In genomic region chr13:29804034-29804433, GRCm38 (mm10) we compare ENCODE assay signal across 18 mouse cellular contexts.
"Had no signal": no experiment of that assay in that cellular context is flagged by ENCODE, and none has a peak within 500 bp of the region (broad histone marks: within the 10 kb centered on the region; RNA-seq: fewer than 3 reads in every experiment).

No protein-coding gene starts in this region.

- H3K9ac ChIP-seq: liver, embryonic 13.5 days; neural tube, embryonic 12.5 days; neural tube, embryonic 15.5 days had no signal

- H3K9me3 ChIP-seq: liver, embryonic 13.5 days; neural tube, embryonic 12.5 days; neural tube, embryonic 15.5 days had no signal

- DNase-seq: layer of hippocampus, postnatal 36 days; liver, embryonic 13.5 days; lung, adult 2 months; lung, postnatal 14 days; lung, postnatal 4 days; midbrain, embryonic 14.5 days; right cerebral cortex, adult 18-20 months; right cerebral cortex, postnatal 14 days; right cerebral cortex, postnatal 4 days; thymus, adult 2 months; thymus, postnatal 25 days had no signal

- H3K4me3 ChIP-seq: left cerebral cortex, adult 2 months; liver, embryonic 13.5 days; neural tube, embryonic 12.5 days; neural tube, embryonic 15.5 days had no signal

- H3K4me1 ChIP-seq: neural tube, embryonic 12.5 days; neural tube, embryonic 15.5 days had no signal

- H3K27ac ChIP-seq: left cerebral cortex, adult 2 months; liver, embryonic 13.5 days; neural tube, embryonic 12.5 days; neural tube, embryonic 15.5 days; stomach, postnatal 0 days had no signal

- H3K36me3 ChIP-seq: liver, embryonic 13.5 days; neural tube, embryonic 12.5 days; neural tube, embryonic 15.5 days had no signal

- H3K4me2 ChIP-seq: liver, embryonic 13.5 days; midbrain, embryonic 11.5 days; neural tube, embryonic 12.5 days; neural tube, embryonic 15.5 days had no signal

- H3K27me3 ChIP-seq: liver, embryonic 13.5 days; neural tube, embryonic 12.5 days; neural tube, embryonic 15.5 days had no signal

- ATAC-seq: inflammation-experienced regulatory T-cells, adult 6 months; intestine, embryonic 16.5 days had no signal
